Mouse (Mus musculus): ENCODE measurements around the gene Fbxw11. TPM values are rescaled to one million over a fixed set of nuclear protein-coding genes. Genes with fewer than 3 reads are reported as not detected.
A peak's percentile ranks its signal among the peaks of the same experiment; 100 is the strongest.

Gene Fbxw11
- total RNA-seq, 1 experiment from 2014 or later: 49.9 TPM

DNA sequence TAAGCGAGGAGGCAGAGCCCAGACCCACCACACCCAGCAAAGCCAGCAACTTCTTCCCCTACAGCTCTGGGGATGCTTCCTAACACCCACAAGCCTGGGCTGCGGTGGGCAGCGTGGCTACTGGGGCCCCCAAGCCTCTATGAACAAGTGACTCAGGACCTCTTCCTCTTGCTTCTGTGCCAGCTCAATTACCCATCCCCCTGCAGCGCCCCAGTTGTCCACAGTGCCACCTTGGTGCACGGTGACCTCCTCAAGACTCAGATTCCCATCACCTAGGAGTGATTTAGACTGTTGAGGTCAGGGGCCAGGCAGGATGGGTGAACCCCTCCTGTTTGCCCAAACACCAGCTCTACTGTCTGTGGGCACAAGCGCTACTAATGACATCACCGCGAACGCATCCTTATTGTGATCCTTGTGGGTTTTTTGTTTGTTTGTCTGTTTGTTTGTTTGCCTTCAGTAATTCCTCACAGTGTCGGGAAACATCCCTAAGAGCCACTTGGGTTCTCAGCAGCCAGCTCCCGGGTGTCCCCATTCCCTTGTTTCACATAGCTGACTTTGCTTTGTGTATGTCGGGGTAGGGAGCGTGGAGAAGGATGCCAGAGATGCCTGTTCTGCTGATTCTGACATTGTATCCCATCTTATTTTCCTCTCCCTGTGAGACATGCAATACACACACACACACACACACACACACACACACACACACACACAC lies 19.9 kb upstream of the Fbxw11 start:
- no peak for ATAC-seq (ENCODE audit: extremely low read depth, insufficient number of reproducible peaks, low FRiP score, poor library complexity, severe bottlenecking)

DNA sequence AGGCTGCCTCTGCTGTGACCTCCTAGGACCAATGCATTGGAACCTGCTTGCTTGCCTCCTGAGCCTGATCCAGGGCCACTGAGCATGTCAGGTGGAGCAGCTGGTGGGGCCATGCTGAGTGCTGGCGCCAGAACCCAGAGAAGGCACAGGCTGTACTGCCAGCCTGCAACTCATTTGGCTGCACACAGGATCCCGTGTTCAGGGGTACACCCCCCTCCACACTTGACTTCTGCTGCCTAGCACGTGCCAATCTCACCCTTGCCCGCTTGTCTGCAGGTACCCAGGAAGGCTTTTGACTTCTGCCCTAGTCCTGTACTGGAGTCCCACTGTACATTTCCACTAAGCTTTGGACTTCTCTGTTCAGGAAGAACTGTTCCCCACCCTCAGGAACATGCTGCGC lies 19.3 kb upstream of the Fbxw11 start:
- no peak for ATAC-seq (ENCODE audit: extremely low read depth, insufficient number of reproducible peaks, low FRiP score, poor library complexity, severe bottlenecking)

DNA sequence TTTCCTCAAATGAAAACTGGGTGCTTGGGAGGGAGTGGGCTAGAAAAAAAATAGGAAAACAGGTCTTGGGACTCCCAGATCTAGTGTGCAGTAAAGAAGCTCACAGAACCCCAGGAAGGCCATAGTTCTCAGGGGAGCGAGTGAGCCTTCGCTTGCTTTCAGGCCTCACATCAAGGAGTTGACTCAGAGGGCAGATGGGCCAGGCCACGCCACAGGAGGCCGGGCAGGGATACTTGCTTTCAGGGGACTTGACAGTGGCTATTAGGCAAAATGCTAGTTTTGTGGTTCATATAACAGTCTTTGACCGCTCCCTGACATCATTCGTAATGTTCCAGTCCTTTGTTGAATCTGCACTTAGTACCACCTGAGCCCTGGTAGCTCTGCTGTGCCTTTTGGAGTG lies 18.6 kb upstream of the Fbxw11 start:
- ATAC-seq (ENCODE audit: extremely low read depth, insufficient number of reproducible peaks, low FRiP score, poor library complexity, severe bottlenecking): no peak

DNA sequence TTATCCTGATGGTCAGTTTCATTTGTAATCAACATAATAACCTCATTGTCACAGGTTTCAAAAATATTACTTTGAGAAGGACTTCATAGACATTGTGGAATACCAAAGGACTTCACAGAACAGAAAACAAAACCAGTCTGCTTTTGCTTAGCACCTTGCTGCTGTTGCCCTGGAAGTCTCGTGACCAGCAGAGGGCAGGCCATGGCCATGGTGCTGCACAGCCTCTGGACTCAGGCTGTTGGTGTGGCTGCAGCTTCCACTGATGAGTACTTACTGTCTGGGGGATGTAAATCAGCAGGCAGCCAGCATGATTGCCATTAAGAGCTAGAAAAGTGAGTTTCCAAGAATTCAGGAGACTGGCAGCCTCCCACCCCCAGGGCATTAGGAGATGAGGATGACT lies 16.8 kb upstream of the Fbxw11 start:
- peak; percentile 42; the same call in 1 of the 2 replicates for ATAC-seq (ENCODE audit: extremely low read depth, insufficient number of reproducible peaks, low FRiP score, poor library complexity, severe bottlenecking)

DNA sequence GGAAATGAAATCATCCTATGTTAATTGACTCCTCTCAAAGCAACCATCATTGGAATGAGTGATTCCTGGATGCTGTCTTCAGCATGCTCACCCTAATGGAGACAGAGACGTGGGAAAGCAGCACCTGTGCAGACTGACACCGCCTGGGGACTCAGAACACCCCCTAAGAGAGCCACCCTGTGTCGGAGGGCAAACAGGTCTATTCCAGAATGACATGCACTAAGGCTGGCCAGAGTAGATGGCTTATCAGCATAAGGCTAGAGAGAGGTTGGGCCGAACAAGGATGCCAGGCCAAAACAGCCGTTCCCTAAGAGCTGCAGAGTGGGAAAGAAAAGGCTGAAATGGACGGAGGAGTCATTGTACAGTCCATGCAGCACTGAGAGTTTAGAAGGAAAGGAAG lies 16.4 kb upstream of the Fbxw11 start:
- no peak for ATAC-seq (ENCODE audit: extremely low read depth, insufficient number of reproducible peaks, low FRiP score, poor library complexity, severe bottlenecking)

DNA sequence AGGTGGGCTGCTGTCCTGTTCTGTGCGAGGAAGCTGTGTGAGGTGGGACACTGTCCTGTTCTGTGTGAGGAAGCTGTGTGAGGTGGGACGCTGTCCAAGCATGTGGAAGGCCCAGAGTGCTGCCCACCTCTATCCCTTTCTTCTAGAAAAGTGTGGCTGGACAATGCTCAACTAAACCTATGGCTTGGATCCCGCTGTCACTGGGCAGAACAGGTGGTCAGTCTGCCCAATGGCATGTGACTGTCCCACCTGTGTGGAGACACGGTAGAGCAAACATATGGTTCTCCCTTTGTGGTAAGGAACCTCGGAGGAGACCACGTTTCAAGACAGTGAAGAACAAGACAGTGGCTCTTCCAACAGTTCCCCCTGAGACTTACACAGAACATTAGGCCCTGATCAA lies 14.6 kb upstream of the Fbxw11 start:
- ATAC-seq (ENCODE audit: extremely low read depth, insufficient number of reproducible peaks, low FRiP score, poor library complexity, severe bottlenecking): no peak

DNA sequence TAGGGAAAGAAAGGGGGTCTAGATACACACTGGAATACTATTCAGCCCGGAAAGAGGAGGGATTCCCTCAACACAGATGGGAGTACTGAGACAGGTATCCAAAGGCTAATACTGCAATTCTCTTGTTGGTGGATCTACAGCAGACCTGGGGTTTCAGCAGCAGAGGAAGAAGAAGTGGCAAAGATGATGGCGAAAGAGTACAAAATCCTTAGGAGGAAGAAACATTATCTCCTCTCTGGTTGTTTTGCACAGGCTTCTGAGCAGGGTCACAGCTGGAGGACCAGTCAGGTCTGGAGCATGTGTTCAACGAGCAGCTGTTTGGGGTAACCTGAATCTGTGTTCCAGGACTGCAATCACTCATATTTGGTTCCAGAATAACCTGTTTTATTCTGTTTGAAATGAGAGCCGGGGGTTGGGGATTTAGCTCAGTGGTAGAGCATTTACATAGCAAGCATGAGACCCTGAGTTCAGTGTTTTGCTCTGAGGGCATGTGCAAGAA lies 12.8 kb upstream of the Fbxw11 start:
- no peak for ATAC-seq (ENCODE audit: extremely low read depth, insufficient number of reproducible peaks, low FRiP score, poor library complexity, severe bottlenecking)

DNA sequence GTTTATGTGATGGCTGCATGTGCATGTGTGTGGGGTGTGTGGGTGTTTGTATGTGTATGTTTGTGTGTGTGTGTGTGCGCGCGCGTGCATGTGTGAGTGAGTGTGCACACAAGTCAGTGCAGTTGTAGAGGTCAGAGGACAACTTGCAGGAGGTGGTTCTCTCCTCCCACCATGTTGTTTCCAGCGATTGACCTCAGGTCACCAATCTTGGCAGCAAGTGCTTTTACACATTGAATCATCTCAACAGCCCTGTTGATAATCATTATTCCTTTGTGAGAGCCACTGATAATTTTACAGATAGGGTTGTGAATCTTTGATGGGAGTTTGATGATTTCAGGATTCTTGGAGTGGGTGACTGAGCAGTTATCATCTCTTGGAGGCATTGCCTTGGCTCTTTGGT lies 9.9 kb upstream of the Fbxw11 start:
- ATAC-seq (ENCODE audit: extremely low read depth, insufficient number of reproducible peaks, low FRiP score, poor library complexity, severe bottlenecking): no peak

DNA sequence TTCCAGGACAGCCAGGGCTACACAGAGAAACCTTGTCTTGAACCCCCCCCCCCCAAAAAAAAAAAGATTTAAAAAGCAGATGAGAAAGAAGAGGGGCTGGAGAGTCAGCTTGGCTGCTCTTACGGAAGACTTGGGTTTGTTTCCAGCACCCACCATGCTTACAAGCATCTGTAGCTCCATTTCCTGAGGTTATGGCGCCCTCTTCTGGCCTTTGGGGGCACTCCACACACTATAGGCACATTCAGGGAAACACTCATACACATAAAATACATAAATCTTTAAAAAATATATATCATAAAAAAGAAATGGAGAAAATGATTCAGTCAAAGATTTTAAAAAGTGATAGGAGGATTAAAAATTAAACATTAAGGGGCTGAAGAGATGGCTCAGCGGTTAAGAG lies 9.0 kb upstream of the Fbxw11 start:
- no peak for ATAC-seq (ENCODE audit: extremely low read depth, insufficient number of reproducible peaks, low FRiP score, poor library complexity, severe bottlenecking)

DNA sequence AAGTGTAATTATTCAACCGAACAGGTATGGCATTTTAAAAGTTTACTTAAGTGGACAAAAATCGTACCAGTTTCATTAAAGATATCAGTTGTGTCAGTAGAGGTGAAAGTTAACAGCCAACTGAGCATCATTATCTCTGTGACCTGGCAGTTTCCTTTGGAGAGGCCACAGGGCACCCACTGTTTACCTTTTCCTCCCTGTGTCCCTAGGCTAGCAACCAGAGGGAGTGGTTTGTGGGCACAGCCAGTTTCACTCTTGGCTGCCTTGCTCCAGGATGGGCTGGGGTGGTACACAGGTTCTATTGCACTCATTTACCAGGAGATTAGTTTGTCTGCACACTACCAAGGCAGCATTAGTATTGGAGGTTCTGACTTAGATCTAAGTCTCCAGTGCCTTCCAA lies 8.4 kb upstream of the Fbxw11 start:
- ATAC-seq (ENCODE audit: extremely low read depth, insufficient number of reproducible peaks, low FRiP score, poor library complexity, severe bottlenecking): no peak

DNA sequence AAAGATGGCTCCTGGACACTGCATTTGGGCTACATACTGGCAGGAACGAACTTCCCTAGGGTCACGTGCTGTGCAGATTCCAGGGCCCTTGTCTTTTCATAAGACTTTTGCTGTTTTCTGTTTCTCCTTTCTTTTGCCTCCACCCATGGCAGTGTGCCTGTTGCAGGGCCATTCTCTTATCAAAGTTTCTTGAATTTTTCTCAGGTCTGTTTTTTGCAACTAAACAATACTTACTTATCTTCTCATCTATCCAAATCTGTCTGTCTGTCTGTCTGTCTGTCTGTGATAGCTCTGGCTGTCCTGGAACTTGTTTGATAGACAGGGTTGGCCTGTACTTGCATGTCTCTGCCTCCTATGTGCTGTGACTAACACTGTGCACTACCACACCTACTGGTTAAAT lies 7.7 kb upstream of the Fbxw11 start:
- no peak for ATAC-seq (ENCODE audit: extremely low read depth, insufficient number of reproducible peaks, low FRiP score, poor library complexity, severe bottlenecking)

DNA sequence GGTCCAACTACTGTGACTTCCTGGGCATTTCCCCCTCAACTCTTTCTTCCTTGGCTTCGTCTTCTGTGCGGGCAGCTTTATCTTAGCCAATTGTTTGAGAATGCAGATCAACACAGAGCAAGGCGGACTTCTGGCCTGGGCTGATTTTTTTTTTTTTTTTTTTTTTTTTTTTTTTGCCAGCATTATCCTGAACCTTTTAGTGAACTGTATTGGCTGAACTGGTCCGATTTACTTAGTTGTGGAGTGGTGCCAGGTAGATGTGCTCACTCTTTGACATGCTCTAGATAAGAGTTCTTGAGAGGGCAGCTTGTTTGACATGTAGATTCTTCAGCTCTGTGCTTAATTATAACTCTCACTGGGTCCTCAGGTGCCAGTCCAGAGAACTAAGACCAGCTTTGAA lies 6.2 kb upstream of the Fbxw11 start:
- no peak for ATAC-seq (ENCODE audit: extremely low read depth, insufficient number of reproducible peaks, low FRiP score, poor library complexity, severe bottlenecking)

DNA sequence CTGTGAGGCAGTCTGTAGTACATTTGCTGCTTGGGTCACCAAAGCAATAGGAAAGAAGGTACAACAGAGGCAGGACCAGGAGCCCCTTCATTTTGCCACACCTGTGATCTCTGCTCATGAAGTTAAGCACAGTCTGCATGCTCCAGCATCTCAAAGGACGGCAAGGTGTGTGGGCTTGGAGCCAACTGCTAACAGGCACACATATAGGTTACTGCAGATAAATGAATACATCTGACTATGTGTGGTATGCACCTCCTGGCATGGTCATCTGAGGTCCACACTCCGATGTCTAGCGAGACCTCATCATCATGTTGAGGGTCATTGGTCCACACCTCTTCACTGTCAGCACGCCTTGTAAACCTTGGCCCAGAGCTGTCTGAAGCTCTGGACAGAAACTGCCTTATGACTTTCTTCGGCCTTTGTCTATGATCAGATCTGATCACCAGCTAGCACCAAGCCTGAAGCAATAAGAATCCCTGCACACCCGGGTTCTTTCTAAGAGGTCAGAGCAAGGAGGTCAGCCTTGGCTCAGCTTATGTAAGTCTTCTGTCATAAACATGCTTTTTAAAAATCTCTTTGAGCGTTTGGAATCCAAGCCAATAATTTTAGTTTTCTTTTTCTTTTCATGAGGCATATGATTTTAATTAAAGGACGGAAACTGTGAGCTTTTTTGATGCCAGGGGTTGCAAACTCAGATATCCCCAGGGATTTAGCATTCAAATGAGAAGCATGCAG lies 3.8 kb upstream of the Fbxw11 start:
- no peak for ATAC-seq (ENCODE audit: extremely low read depth, insufficient number of reproducible peaks, low FRiP score, poor library complexity, severe bottlenecking)

DNA sequence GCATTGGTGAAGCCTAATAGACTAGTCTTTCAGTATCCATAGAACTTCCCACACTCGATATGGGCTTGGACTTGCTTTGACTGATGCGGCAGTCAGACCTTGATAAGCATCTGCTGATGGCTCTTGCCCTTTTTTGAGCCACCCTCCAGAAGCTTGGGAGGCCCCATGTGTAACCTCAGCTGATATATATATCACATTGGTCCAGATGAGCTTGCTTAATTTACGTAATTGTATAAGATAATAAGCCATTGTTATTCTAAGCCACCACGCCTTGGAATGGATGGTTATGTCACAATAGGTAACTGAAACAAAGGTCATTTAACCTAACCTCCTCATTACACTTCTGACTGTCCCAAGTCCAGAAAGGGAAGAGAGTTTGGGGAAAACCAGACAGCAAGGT lies 1.9 kb upstream of the Fbxw11 start:
- ATAC-seq (ENCODE audit: extremely low read depth, insufficient number of reproducible peaks, low FRiP score, poor library complexity, severe bottlenecking): no peak

DNA sequence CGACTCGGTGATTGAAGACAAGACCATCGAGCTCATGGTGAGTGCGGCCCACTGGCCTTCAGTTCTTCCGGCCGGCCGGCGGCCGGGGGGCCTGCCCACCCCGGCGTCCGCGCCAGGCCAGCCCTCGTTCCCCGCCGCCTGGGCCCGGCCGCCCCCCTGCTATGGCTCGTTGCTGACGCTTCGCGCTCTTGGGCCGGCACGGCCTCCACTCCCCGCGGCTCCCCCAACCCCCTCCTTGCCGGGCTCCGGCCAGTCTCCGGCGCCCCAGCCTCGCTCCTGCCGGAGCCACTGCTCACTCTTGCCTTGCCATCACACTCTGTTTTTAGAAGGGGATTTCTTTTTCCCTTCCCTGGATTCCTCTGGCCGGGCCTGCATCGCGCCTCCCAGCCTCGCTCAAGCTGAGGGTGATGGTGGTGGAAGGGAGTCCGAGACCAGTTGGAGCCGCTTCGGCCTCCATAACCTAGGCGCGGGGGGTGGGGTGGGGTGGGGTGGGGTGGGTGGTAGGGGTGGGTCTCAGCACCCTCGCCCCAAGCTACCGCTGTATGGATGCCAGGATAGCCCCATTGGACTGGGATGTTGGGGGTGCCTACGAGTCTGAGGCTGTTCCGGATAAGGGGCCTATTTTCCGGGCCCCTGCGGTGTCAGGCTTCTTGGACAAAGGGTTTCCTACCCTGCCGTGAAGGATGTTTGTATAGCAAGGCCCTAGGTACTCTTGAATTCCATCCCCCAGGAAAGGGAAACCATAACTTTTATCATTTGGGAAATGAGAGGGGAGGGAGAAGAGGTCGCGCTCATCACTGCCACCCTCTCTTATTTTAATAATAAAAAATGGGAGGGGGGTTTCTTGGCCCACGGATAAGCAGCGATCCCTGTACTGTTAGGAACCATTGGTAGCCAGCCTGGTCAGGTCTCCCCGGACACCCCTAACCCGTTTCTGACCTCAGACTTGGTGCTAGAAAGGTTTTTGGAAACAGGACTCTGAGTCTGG lies 669 bp downstream of the Fbxw11 start:
- ATAC-seq (ENCODE audit: extremely low read depth, insufficient number of reproducible peaks, low FRiP score, poor library complexity, severe bottlenecking): no peak

DNA sequence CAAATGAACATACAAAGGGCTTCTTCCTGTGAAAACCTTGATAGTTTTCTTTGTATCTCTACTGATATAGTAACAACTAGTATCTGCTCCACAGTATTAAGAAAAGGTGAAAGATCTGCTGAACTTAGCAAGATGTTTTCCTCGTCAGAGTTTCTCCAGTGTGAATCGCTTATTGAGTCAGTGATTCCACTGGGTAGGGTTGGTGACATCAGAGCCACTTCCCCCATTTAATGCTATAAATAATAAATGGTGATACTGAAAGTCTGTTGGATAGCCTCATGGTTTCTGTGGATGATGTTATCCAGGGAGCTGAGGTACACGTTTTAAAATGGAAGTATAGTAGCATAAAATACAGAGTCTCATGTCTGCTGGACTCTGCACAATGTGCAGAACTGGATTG lies 1.5 kb downstream of the Fbxw11 start:
- ATAC-seq (ENCODE audit: extremely low read depth, insufficient number of reproducible peaks, low FRiP score, poor library complexity, severe bottlenecking): no peak

DNA sequence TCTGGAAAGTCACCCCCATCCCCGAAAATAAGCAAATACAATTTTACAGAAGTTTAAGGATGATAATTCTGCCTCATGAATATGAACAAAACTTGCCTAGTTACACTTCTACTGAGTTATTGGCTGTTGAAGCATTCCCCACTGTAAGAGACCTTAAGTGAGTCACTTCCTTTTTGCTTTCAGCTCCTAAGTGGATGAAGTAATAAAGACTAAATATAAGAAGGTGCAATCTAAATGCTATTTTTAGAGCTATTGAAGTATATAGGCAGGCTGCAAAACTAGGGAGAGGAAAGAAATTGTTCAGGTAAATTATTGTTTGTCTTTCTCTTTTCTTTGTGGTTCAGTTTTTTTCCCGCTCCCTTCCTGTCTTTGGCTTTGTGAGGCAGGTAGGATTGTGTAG lies 4.7 kb downstream of the Fbxw11 start:
- ATAC-seq (ENCODE audit: extremely low read depth, insufficient number of reproducible peaks, low FRiP score, poor library complexity, severe bottlenecking): no peak

DNA sequence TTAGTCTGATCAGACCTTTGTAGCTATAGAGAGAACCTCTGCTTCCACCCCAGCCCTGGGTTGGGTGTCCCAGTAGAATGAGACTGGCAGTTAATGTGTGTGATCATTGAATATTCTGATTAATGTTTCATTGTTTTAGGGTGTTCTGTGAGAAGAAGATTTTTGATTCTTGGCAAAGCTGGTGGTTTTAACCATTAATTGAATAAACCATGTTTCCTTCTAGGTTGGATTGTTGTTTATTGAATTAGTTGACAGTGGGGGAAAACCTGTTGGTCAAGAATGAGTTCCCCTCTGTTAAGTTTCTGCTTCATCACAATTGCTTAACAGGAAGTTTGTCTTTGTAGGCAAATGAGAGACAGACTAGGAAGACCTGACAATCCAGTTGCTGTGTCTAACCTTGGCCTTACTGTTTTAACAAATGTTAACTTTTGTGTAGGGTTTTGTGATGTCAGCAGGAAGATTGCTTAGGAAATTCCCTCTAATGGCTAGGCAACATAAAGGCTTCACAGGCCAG lies 7.8 kb downstream of the Fbxw11 start:
- no peak for ATAC-seq (ENCODE audit: extremely low read depth, insufficient number of reproducible peaks, low FRiP score, poor library complexity, severe bottlenecking)

DNA sequence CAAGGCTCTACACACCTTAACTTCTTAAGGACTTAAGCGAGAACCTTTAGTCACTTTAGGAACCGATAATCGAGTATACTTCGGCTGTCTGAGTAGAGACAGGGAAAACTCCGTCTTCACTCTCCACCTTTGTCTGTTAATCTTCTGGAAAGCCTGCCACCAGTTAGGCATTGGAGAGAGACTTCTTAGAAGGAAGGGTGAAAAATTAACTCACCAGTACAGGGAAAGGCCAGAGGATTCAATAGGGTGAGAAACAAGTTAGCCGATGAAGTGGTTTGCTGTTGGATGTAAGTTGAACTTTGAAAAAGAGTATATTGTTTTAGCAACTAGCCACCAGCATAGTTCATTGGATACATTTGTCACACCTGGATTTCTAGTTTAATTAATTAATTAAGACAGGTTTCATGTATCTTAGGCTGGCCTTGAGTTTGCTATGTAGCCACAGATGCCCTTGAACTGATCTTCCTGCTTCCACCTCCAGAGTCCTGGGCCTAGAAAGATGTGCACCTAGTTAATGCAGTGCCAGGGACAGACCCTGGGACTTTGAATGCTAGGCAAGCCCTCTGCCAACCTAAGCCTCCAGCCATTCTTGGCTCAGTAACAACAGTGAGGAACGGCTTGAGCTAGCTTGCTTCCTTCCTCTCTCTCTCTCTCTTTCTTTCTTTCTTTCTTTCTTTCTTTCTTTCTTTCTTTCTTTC lies 8.5 kb downstream of the Fbxw11 start:
- ATAC-seq (ENCODE audit: extremely low read depth, insufficient number of reproducible peaks, low FRiP score, poor library complexity, severe bottlenecking): no peak
